Mouse (Mus musculus) cerebellum, adult 2 months (tissue): ENCODE measurements at regions not wholly inside any gene's neighbourhood (a gene's known extent, or its start where the extent isn't known, plus 50 kb on each side); places are given as distances from the start of the nearest gene placed in this dataset.

Source experiments
- DNase-seq, 2 experiments: peaks; one replicate each; pipeline ENCODE4 v3.0.0; 2021
- H3K27ac ChIP-seq: fragments of 200-500 bp; 2 replicates; pipeline ENCODE4 v1.5.1; 2012; ENCODE audit warnings: low read length, control low read depth, inconsistent platforms; ENCODE audit not compliant: insufficient read depth
- H3K27me3 ChIP-seq: fragments of 200-500 bp; 2 replicates; pipeline ENCODE4 v1.6.1; 2012; ENCODE audit warnings: inconsistent platforms, mild to moderate bottlenecking, low read length, moderate library complexity; ENCODE audit not compliant: control insufficient read depth, insufficient read depth
- H3K4me1 ChIP-seq: fragments of 200-500 bp; 2 replicates; pipeline ENCODE4 v1.6.1; 2011; ENCODE audit warnings: low read length; ENCODE audit not compliant: control insufficient read depth, insufficient read depth
- H3K4me3 ChIP-seq: fragments of 200-500 bp; replicated peaks from 2 replicates; pipeline ENCODE3; 2011; ENCODE audit warnings: mild to moderate bottlenecking, low read depth, low read length, control low read depth; ENCODE audit not compliant: insufficient read depth
- CTCF ChIP-seq: fragments of 200-500 bp; IDR thresholded peaks from 2 replicates; pipeline ENCODE4 v1.5.1; 2011; ENCODE audit warnings: low read depth, mild to moderate bottlenecking, control low read depth, low read length, moderate library complexity, borderline replicate concordance; ENCODE audit not compliant: insufficient read depth
- POLR2A ChIP-seq: fragments of 200-500 bp; IDR thresholded peaks from 2 replicates; pipeline ENCODE4 v1.6.1; 2011; ENCODE audit warnings: low read length, control low read depth, borderline replicate concordance; ENCODE audit not compliant: insufficient read depth
- WGBS: fragments of 180-500 bp; shearing (Covaris S2); methylation state at CpG from one replicate; pipeline ENCODE4 v1.1.7; 2018; 5-methylcytosine and 5-hydroxymethylcytosine counted together

- no peak for TF ChIP-seq CTCF
- TF ChIP-seq POLR2A = no peak
- 74% methylated on average over 6 of the region's 6 CpGs for WGBS
- DNase-seq = no peak
- Histone ChIP-seq H3K4me3 (no peak overlapping the region), H3K27me3 (no peaks in the 10 kb centered on the region), H3K4me1 (no peaks in the 10 kb centered on the region), H3K27ac (no peak overlapping the region)
Measured at GRCm38 (mm10) chr1:32805890-32806630, 259.0 kb upstream of the Gm5415 start.

DNA sequence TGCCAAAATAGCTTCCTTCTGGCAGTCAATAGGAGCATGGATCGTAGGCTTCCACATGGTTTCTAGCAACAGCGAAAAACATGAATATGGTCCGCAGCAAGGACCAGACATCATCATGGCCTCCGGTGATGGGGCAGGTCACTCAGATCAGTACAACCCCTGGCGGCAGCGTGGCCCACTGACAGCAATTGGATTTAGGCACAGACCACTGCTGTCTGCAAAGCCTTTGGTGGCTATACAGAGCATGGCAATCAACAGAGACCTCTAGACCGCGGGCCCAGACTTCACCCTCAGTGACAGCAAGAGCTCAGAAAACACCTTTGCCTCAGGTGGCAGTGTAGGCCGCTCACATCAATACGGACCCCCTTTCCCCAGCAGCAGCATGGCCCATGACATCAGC is 225.1 kb upstream of the Gm5415 start:
- no peak for TF ChIP-seq CTCF
- no peak for TF ChIP-seq POLR2A
- H3K4me3 ChIP-seq = no peak overlapping the region
- H3K27me3 ChIP-seq = no peaks in the 10 kb centered on the region
- H3K4me1 ChIP-seq = no peaks in the 10 kb centered on the region
- H3K27ac ChIP-seq = no peak overlapping the region
- DNase-seq = no peak
- 99% methylated on average over 10 of the region's 10 CpGs for WGBS

- no peaks in the 10 kb centered on the region for H3K4me1 ChIP-seq
- 59% methylated on average over 4 of the region's 4 CpGs for WGBS
- no peak overlapping the region for H3K4me3 ChIP-seq
- no peak overlapping the region for H3K27ac ChIP-seq
- TF ChIP-seq CTCF = no peak
- TF ChIP-seq POLR2A = no peak
- H3K27me3 ChIP-seq = no peaks in the 10 kb centered on the region
- peak in 1 of 2 experiments; percentile 9 for DNase-seq
Measured at GRCm38 (mm10) chr1:32768071-32768470, 221.0 kb upstream of the Gm5415 start.

- H3K27me3 ChIP-seq = no peaks in the 10 kb centered on the region
- H3K4me1 ChIP-seq = no peaks in the 10 kb centered on the region
- H3K27ac ChIP-seq = no peak overlapping the region
- DNase-seq = no peak
- TF ChIP-seq POLR2A (no peak), CTCF (no peak)
- no peak overlapping the region for H3K4me3 ChIP-seq
- 87% methylated on average over 7 of the region's 7 CpGs for WGBS
Measured at GRCm38 (mm10) chr1:32748191-32748590, 201.1 kb upstream of the Gm5415 start.

GRCm38 (mm10) chr1:32746288-32746687 is 199.2 kb upstream of the Gm5415 start:
- H3K27ac ChIP-seq = no peak overlapping the region
- no peak for DNase-seq
- no peak for TF ChIP-seq CTCF
- no peak for TF ChIP-seq POLR2A
- H3K4me3 ChIP-seq = no peak overlapping the region
- WGBS = 85% methylated on average over 2 of the region's 2 CpGs
- no peaks in the 10 kb centered on the region for H3K27me3 ChIP-seq
- no peaks in the 10 kb centered on the region for H3K4me1 ChIP-seq
